Mouse (Mus musculus) CH12.LX (cell line): Measurements from ENCODE around the gene Slc44a3. TPM values are rescaled to one million over a fixed set of nuclear protein-coding genes. Genes with fewer than 3 reads are reported as not detected.

Experiments used
- DNase-seq: peaks from one replicate; pipeline ENCODE4 v3.0.0-alpha.2; 2013; ENCODE audit errors: extremely low read depth
- H3K27ac ChIP-seq: 2 replicates; pipeline ENCODE4 v1.5.1; 2012; ENCODE audit warnings: low read depth, mild to moderate bottlenecking, control low read depth, moderate library complexity; ENCODE audit not compliant: insufficient read depth
- H3K27me3 ChIP-seq: replicated peaks from 2 replicates; pipeline ENCODE3; 2012; ENCODE audit warnings: inconsistent platforms
- H3K36me3 ChIP-seq, 2 experiments: replicated peaks in 1 of 2; 2 replicates each; pipeline versions ENCODE3 to v1.6.1; 2012; ENCODE audit warnings: inconsistent platforms in 1 of 2, low read length in 1 of 2, mild to moderate bottlenecking in 1 of 2, mixed read lengths in 1 of 2, moderate library complexity in 1 of 2; ENCODE audit not compliant: control insufficient read depth in 1 of 2, insufficient read depth in 1 of 2
- H3K4me1 ChIP-seq, 2 experiments: 2 replicates each; pipeline ENCODE4 v1.6.1; 2012; ENCODE audit warnings: inconsistent platforms in 1 of 2, moderate library complexity in 1 of 2; ENCODE audit not compliant: insufficient read depth in 2 of 2, control insufficient read depth in 1 of 2
- H3K4me2 ChIP-seq: 2 replicates; pipeline ENCODE4 v1.6.1; 2012; ENCODE audit warnings: low read depth, mild to moderate bottlenecking, control low read depth; ENCODE audit not compliant: poor library complexity, insufficient read depth, severe bottlenecking
- H3K4me3 ChIP-seq, 3 experiments: fragments of 150-350 bp in 1 of 3; sonication (generic) in 1 of 3; replicated peaks in 1 of 3; 2 replicates each; pipeline versions ENCODE3 to v1.5.1; 2011 to 2012; ENCODE audit warnings: low read depth in 2 of 3, low read length in 2 of 3, mild to moderate bottlenecking in 2 of 3, moderate library complexity in 2 of 3, control low read depth in 1 of 3, improper control_type of control experiment in 1 of 3, inconsistent platforms in 1 of 3, mixed read lengths in 1 of 3; ENCODE audit not compliant: poor library complexity in 1 of 3
- H3K79me2 ChIP-seq: replicated peaks from 2 replicates; pipeline ENCODE4 v1.6.1; 2012; ENCODE audit warnings: mild to moderate bottlenecking, moderate library complexity; ENCODE audit not compliant: control insufficient read depth, poor library complexity, insufficient read depth, severe bottlenecking; ENCODE audit errors: extremely low read depth
- H3K9ac ChIP-seq: 2 replicates; pipeline ENCODE4 v1.6.1; 2012; ENCODE audit warnings: low read depth, mild to moderate bottlenecking, control low read depth, moderate library complexity; ENCODE audit not compliant: insufficient read depth
- H3K9me3 ChIP-seq: replicated peaks from 2 replicates; pipeline ENCODE3; 2012; ENCODE audit warnings: low read length, inconsistent platforms, mixed read lengths
- BHLHE40 ChIP-seq: IDR thresholded peaks from 2 replicates; pipeline ENCODE4 v1.6.1; 2011; ENCODE audit warnings: mild to moderate bottlenecking, low read depth, low read length, improper control_type of control experiment
- CHD1 ChIP-seq: IDR thresholded peaks from 2 replicates; pipeline ENCODE4 v1.6.1; 2012; ENCODE audit warnings: low read depth, low read length, improper control_type of control experiment, inconsistent platforms
- CTCF ChIP-seq, 2 experiments: IDR thresholded peaks in 1 of 2; conservative IDR thresholded peaks in 1 of 2; 2 replicates each; pipeline ENCODE4 v1.5.1; 2011 to 2012; ENCODE audit warnings: low read depth in 2 of 2, low read length in 2 of 2, improper control_type of control experiment in 1 of 2, inconsistent platforms in 1 of 2, mild to moderate bottlenecking in 1 of 2, moderate library complexity in 1 of 2
- E2F4 ChIP-seq: IDR thresholded peaks from 2 replicates; pipeline ENCODE4 v1.6.1; 2011; ENCODE audit warnings: low read depth, low read length, improper control_type of control experiment; ENCODE audit not compliant: insufficient replicate concordance
- ELF1 ChIP-seq: IDR thresholded peaks from 2 replicates; pipeline ENCODE4 v1.6.1; 2014; ENCODE audit warnings: low read depth, mild to moderate bottlenecking, inconsistent platforms, low read length, improper control_type of control experiment
- EP300 ChIP-seq: IDR thresholded peaks from 2 replicates; pipeline ENCODE4 v1.6.1; 2011; ENCODE audit warnings: low read length, improper control_type of control experiment
- ETS1 ChIP-seq: conservative IDR thresholded peaks from 2 replicates; pipeline ENCODE4 v1.6.1; 2012; ENCODE audit warnings: low read depth, mild to moderate bottlenecking, inconsistent platforms, low read length, improper control_type of control experiment, moderate library complexity
- GABPA ChIP-seq: IDR thresholded peaks from 2 replicates; pipeline ENCODE4 v1.6.1; 2012; ENCODE audit warnings: low read depth, low read length, improper control_type of control experiment, inconsistent platforms; ENCODE audit not compliant: insufficient replicate concordance
- IRF4 ChIP-seq: IDR thresholded peaks from 2 replicates; pipeline ENCODE4 v1.6.1; 2014; ENCODE audit warnings: low read depth, mild to moderate bottlenecking, inconsistent platforms, low read length, improper control_type of control experiment
- JUN ChIP-seq: IDR thresholded peaks from 2 replicates; pipeline ENCODE4 v1.6.1; 2011; ENCODE audit warnings: low read depth, mild to moderate bottlenecking, low read length, improper control_type of control experiment, moderate library complexity; ENCODE audit not compliant: insufficient read depth
- JUND ChIP-seq: conservative IDR thresholded peaks from 2 replicates; pipeline ENCODE4 v1.6.1; 2011; ENCODE audit warnings: low read depth, low read length, improper control_type of control experiment
- MAFK ChIP-seq: IDR thresholded peaks from 2 replicates; pipeline ENCODE4 v1.6.1; 2011; ENCODE audit warnings: low read length, improper control_type of control experiment; ENCODE audit not compliant: insufficient replicate concordance
- MAX ChIP-seq: IDR thresholded peaks from 2 replicates; pipeline ENCODE4 v1.6.1; 2011; ENCODE audit warnings: low read length, improper control_type of control experiment
- MAZ ChIP-seq: IDR thresholded peaks from 2 replicates; pipeline ENCODE4 v1.6.1; 2012; ENCODE audit warnings: low read depth, mild to moderate bottlenecking, inconsistent platforms, low read length, improper control_type of control experiment, moderate library complexity
- MEF2A ChIP-seq: IDR thresholded peaks from 2 replicates; pipeline ENCODE4 v1.6.1; 2014; ENCODE audit warnings: low read depth, mild to moderate bottlenecking, inconsistent platforms, low read length, improper control_type of control experiment, borderline replicate concordance
- MYC ChIP-seq: IDR thresholded peaks from 2 replicates; pipeline ENCODE4 v1.6.1; 2011; ENCODE audit warnings: low read depth, mild to moderate bottlenecking, improper control_type of control experiment, low read length
- NELFE ChIP-seq: IDR thresholded peaks from 2 replicates; pipeline ENCODE4 v1.6.1; 2011; ENCODE audit warnings: low read depth, low read length, improper control_type of control experiment
- NRF1 ChIP-seq: IDR thresholded peaks from 2 replicates; pipeline ENCODE4 v1.6.1; 2014; ENCODE audit warnings: low read depth, mild to moderate bottlenecking, inconsistent platforms, low read length, improper control_type of control experiment, moderate library complexity
- PAX5 ChIP-seq: IDR thresholded peaks from 2 replicates; pipeline ENCODE4 v1.6.1; 2012; ENCODE audit warnings: low read length, inconsistent platforms, mixed read lengths
- POLR2A ChIP-seq: IDR thresholded peaks from 2 replicates; pipeline ENCODE4 v1.6.1; 2011; ENCODE audit warnings: low read depth, mild to moderate bottlenecking, improper control_type of control experiment, low read length
- POLR2AphosphoS2 ChIP-seq: IDR thresholded peaks from 2 replicates; pipeline ENCODE4 v1.6.1; 2011; ENCODE audit warnings: low read depth, low read length, improper control_type of control experiment
- TBP ChIP-seq: conservative IDR thresholded peaks from 2 replicates; pipeline ENCODE4 v1.6.1; 2011; ENCODE audit warnings: low read depth, low read length, improper control_type of control experiment
- TCF12 ChIP-seq: IDR thresholded peaks from 2 replicates; pipeline ENCODE4 v1.6.1; 2014; ENCODE audit warnings: low read depth, mild to moderate bottlenecking, inconsistent platforms, low read length, improper control_type of control experiment
- UBTF ChIP-seq: IDR thresholded peaks from 2 replicates; pipeline ENCODE4 v1.6.1; 2012; ENCODE audit warnings: low read depth, mild to moderate bottlenecking, inconsistent platforms, low read length, improper control_type of control experiment, moderate library complexity
- USF1 ChIP-seq: IDR thresholded peaks from 2 replicates; pipeline ENCODE4 v1.6.1; 2014; ENCODE audit warnings: low read depth, mild to moderate bottlenecking, inconsistent platforms, low read length, improper control_type of control experiment
- USF2 ChIP-seq: conservative IDR thresholded peaks from 2 replicates; pipeline ENCODE4 v1.6.1; 2011; ENCODE audit warnings: low read depth, low read length, improper control_type of control experiment
- ZC3H11A ChIP-seq: IDR thresholded peaks from 2 replicates; pipeline ENCODE4 v1.6.1; 2012; ENCODE audit warnings: low read depth, mild to moderate bottlenecking, inconsistent platforms, low read length, improper control_type of control experiment
- ZKSCAN1 ChIP-seq: IDR thresholded peaks from 2 replicates; pipeline ENCODE4 v1.6.1; 2012; ENCODE audit warnings: low read depth, inconsistent platforms, low read length, improper control_type of control experiment, borderline replicate concordance
- ZNF384 ChIP-seq: IDR thresholded peaks from 2 replicates; pipeline ENCODE4 v1.6.1; 2012; ENCODE audit warnings: low read depth, low read length, improper control_type of control experiment, inconsistent platforms
- dilution Hi-C: fragments of 300-500 bp; cut with MboI; formaldehyde crosslinking; loops from 2 replicates; pipeline ENCODE4 v1.14.3; 2020; ENCODE audit warnings: low sequenced_read_pairs; ENCODE audit not compliant: extremely low pct_unique_long_range_greater_than_20kb, extremely low pct_ligation_motif_present
- in situ Hi-C: fragments of 300-500 bp; cut with MboI; formaldehyde crosslinking; loops from 3 replicates; pipeline ENCODE4 v1.14.3; 2019; ENCODE audit warnings: low sequenced_read_pairs, low pct_ligation_motif_present, low pct_unique_long_range_greater_than_20kb, mixed read lengths
- polyA plus RNA-seq: library from polyadenylated mRNA; unstranded; fragments of >175 nt; gene quantifications from 2 replicates; pipeline ENCODE4 v1.2.1, GENCODE M21; 2012; ENCODE audit warnings: low read depth; ENCODE audit not compliant: insufficient read length
- total RNA-seq, 2 experiments: library from RNA; depleted of rRNA; stranded (reverse); fragments of 300-350 nt in 1 of 2; fragments of >200 nt in 1 of 2; gene quantifications; 2 replicates each; pipeline ENCODE4 v1.2.3; 2012 to 2014

Slc44a3 gene
- total and polyA plus RNA-seq, 3 experiments, result not detected

- Histone ChIP-seq H3K36me3 (no peaks in the 10 kb centered on the region), H3K9ac (no peak overlapping the region), H3K27ac (no peak overlapping the region), H3K4me3 (no peak overlapping the region), H3K27me3 (peaks cover 1% of the 10 kb centered on the region), H3K79me2 (no peaks in the 10 kb centered on the region), H3K4me1 (peaks cover 0 to 12% of the 10 kb centered on the region in 2 experiments; a peak in 2 of 4 replicates), H3K4me2 (no peak overlapping the region), H3K9me3 (peaks cover 2% of the 10 kb centered on the region)
- DNase-seq, result no peak
- TF ChIP-seq MAFK (no peak), IRF4 (no peak), PAX5 (no peak), EP300 (no peak), MAX (no peak), JUN (no peak), ETS1 (no peak), NRF1 (no peak), MAZ (no peak), CTCF (conservative IDR thresholded peaks at IDR 0.05 in 1 of 2, IDR thresholded peaks at IDR 0.05 in 1 of 2; ENCODE audit: low read depth in 2 of 2, low read length in 2 of 2) (no peak), JUND (no peak), TBP (no peak), USF2 (no peak), MEF2A (no peak), E2F4 (no peak), ELF1 (no peak), UBTF (no peak), POLR2AphosphoS2 (no peak), USF1 (no peak), POLR2A (no peak)
- in situ Hi-C loops, result no loop called here
- dilution Hi-C loops, result no loop called here
Measured at GRCm38 (mm10) chr3:121418850-121419435, 113.3 kb downstream of the Slc44a3 start.

- no peak overlapping the region for H3K9ac ChIP-seq
- H3K4me3 ChIP-seq, result no peak overlapping the region
- peaks cover 2% of the 10 kb centered on the region for H3K9me3 ChIP-seq
- H3K4me1 ChIP-seq, result peaks cover 0 to 12% of the 10 kb centered on the region in 2 experiments; a peak in 2 of 4 replicates
- no peak overlapping the region for H3K4me2 ChIP-seq
- in situ Hi-C loops (no loop called here), dilution Hi-C loops (no loop called here)
- H3K36me3 ChIP-seq, result no peaks in the 10 kb centered on the region
- TF ChIP-seq NELFE, result no peak
- TF ChIP-seq CHD1, result no peak
- TF ChIP-seq MAX, result no peak
- TF ChIP-seq MYC, result no peak
- TF ChIP-seq ZNF384, result no peak
- no peak for TF ChIP-seq ZKSCAN1
- no peak for TF ChIP-seq BHLHE40
- TF ChIP-seq USF2, result no peak
- TF ChIP-seq TCF12, result no peak
- no peak for TF ChIP-seq JUN
- TF ChIP-seq GABPA, result no peak
- TF ChIP-seq ZC3H11A, result no peak
- no peak for TF ChIP-seq USF1
- no peak for TF ChIP-seq POLR2A
- no peak for TF ChIP-seq ETS1
- TF ChIP-seq TBP, result no peak
- peaks cover under 1% of the 10 kb centered on the region for H3K27me3 ChIP-seq
- no peak overlapping the region for H3K27ac ChIP-seq
- no peaks in the 10 kb centered on the region for H3K79me2 ChIP-seq
- DNase-seq, result no peak
Measured at GRCm38 (mm10) chr3:121418251-121418601, 114.0 kb downstream of the Slc44a3 start.
